Mouse (Mus musculus) spleen, postnatal 4 days (tissue): ENCODE data around the gene Smg9.

Experiments used
- DNase-seq, 2 experiments: peaks; one replicate each; pipeline ENCODE4 v3.0.0; 2022; ENCODE audit warnings: low spot score in 2 of 2

The Smg9 gene

DNA sequence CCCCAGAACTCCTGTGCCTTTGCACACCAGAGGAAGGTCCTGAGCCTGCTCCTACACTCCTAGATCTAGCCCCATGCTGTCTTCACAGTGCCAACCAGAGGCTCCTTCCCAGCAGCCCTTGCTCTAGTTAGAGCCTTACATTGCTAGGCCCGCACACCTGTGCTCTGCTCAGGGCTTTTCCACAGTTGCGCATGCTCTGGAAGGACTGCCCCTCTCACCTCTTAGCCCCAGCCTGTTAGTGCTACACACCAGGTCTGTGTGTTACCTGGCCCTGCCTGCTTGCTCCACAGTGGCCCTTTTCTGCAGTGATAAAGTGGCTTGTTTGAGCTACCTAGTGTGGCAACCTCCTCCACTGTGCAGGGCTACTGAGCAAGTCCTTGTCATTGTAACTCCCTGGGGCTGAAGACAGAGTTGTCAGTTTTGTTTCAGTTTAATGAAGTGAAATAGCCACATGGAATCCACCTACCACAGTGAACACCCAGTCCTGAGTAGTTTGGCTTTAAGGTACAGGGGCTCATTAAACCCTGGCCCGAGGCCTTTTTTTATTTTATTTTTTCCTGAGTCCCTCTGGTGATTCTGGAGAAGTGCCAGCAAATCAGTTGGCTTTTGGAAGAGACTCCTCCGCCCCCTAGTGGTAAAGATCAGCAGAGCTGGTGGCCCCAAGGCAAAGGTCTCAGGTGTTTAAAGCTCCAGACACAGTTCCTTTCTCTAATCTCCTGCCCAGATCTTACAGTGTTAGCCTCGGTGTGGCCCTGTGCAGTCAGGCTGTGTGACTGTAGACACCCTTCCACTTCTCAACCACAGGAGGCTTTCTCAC lies 7.3 kb downstream of the Smg9 start:
- DNase-seq = peak; percentile 76 to 87

DNA sequence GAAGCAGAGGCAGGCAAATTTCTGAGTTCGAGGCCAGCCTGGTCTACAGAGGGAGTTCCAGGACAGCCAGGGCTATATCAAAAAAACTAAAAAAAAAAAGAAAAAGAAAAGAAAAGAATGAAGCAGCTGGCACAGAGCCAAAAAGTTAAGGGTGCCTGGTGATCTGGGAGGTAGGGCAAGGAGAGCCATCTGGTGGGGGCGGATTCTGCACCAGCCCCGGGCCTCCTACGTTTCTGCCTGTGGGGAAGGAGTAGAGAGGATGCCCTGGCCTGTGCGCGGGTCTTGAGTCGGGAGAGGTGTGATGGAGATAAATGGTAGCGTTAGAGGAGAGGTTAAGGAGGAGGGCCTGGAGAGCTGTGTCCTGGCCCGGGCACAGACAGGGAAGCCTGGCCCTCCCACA lies 8.8 kb downstream of the Smg9 start:
- no peak for DNase-seq

DNA sequence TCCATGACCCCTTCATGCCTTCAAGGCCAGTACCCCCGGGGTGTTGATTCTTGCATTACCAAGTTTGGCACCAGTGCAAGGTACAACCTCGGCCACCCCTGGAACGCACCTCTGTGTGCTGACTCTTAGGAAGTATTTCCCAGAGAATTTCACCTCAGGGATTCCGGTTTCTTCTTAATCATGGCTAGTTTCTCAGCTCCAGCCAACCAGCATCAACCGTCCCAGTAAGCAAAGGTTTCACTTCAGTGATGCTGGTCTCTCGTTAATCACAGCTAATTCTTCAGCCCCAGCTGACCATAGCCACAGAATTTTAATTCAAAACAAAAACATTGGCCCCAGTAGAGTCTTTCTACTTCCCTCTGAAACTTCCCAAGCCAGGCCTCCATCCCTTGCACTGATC lies 10.7 kb downstream of the Smg9 start:
- DNase-seq = no peak

DNA sequence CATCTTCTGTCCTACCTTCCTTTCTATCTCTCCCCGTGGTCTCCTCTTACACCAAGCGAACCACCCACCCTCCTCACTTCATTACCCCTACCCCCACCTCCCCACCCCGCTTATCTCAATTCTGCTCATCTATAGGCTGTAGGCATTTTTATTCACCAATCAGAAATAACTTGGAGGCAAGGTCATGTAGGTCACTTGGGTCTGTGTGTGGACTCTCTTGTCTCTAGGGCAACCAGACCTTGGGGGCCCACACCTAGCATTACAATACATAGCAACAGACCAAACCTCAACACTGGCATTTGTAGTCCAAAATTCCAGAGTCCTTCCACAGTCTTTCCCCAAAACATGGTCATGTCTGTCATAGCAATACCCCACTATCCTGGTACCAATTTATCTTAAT lies 11.4 kb downstream of the Smg9 start:
- DNase-seq = no peak

DNA sequence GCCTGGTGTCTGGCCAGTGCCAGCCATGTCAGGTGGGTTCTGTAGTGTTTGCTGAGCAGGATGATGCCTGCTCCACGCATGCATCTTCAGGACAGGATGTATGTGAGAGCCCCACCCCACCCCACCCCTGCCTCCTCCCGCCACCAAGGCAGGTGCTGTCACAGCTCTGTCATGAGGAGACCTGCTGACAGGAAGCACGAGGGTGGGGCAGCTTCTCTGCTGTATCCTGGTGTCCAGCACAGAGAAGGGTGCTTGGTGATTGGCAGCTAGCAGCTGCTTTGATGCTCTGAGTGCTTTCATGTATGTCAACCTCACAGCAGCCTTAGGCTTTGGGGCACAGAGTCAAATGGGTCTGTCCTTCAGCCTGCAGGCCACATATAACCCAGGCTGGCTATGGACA lies 14.2 kb downstream of the Smg9 start:
- DNase-seq = no peak

- DNase-seq = no peak
Measured at GRCm38 (mm10) chr7:24415261-24415660, 15.8 kb downstream of the Smg9 start.

DNA sequence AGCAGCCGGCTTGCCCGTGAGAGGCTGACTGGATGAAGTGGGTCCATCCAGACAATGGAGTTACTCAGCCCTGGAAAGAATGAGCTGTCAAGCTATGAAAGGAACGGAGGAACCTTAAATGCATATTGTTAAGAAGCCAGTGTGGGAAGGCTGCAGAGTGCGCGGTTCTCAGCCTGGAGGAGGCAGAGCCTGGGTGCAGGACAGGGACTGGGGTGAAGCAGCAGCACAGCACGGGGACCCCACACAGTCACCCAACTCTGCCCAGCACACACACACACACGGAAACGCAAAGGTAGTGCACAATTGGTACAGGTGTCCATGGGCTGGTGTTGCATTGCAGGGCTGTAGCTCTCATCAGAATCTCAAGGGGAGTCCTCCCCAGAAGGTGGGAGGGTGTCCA lies 20.2 kb downstream of the Smg9 start:
- no peak for DNase-seq

- no peak for DNase-seq
Measured at GRCm38 (mm10) chr7:24421648-24422047, 22.2 kb downstream of the Smg9 start.

DNA sequence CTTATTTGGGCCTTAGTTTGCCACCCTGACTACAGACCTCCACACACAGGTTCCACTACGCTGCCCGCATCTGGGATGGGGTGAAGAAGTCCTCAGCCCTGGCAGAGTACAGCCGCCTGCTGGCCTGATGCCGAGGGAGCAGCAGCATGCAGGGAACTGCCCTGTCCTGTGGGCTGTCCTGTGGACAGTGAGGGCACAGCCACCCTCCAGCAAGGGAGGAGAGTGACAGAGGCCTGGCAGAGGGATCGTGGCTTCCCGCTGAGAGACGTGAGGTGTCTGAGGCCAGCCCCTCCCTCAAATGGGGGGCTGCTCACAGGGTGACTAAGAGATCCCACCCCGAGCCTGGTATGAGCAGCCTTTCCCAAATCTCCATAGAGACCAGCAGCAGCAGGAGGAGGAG lies 22.8 kb downstream of the Smg9 start:
- DNase-seq = no peak

DNA sequence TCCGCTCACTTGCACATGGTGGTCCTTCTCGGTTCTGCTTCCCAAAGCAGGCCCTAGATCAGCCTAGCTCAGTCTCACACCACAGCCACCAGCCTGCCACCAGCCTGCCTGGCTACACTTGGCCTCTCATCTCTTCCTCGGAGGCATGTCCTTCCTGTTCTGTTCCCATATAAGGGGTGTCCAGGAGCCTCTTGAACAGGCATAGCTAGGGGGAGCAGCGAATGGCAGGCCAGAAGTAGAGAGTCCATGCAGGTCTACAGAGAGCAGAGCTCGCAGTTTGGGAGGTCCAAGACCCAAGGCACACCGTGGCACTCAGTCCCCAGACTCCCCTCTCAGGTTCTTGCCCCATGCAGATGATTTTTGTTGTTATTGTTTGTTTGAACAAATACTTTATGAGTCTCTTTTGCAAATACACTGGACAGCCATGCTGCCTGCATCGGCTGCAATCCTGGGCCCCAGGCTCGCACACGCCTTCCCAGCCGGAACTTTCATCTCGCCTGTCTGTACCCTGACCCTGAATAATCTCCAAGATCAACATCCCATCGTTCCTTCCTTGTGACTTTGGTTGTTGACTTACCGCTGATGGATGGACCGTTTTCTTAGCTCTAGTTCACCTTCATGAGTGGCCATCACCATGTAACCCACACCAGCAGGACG lies 23.8 kb downstream of the Smg9 start:
- DNase-seq = no peak

GRCm38 (mm10) chr7:24423956-24424732 lies 24.7 kb downstream of the Smg9 start:
- DNase-seq = no peak

DNA sequence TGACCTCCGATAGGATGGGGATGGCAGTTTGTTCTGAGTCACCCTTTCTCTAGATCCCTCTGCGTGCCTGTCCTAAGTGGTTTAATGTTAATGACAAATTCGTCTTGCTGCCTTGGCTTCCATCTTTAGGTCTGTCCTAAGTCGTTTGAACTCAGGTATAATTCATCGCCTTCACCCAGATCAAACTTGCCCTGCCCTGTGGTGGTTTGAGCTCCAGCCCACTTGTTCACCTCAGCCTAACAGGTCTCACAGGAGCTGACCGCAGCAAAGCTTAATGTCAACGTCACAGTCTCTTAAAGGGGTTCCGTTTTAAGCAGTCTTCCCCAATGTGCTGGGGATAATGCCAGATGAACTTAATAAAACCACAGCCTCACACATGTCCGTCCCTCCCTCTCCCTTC lies 26.5 kb downstream of the Smg9 start:
- DNase-seq = no peak

- DNase-seq = no peak
Measured at GRCm38 (mm10) chr7:24427168-24427567, 27.7 kb downstream of the Smg9 start.

- no peak for DNase-seq
Measured at GRCm38 (mm10) chr7:24428725-24429124, 29.3 kb downstream of the Smg9 start.

DNA sequence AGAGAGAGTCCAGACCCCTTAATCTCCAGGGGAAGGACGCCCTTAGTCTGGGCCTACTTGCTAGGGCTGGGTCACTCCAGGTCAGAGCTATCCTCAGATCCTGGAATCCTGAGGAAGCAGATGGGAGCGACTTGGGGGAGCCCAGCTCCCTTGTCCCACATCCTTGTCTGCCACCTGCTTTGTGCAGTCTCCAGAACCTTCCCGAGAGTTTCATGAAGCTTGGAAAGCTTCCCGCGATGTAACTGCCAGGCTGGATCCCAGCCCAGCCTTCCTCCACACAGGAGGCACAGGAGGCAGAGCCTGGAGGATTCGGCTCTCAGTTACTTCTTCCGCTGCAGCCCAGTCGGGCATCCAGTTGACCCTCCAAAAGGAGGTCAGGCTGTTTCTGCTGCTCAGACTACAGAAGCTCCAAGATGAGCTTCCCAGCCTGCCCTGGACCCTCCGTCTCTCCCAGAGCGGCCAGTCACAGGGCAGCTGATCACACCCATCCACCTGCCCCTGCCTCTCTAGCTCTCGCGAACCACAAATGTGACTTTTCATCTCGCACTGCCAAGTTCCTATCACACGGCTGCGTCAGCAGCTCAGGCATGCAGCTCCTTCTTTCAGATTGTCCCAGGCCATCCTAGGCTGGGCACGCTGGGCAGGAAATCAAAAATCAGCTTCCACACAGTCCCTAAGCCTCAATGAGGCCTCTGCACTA lies 30.1 kb downstream of the Smg9 start:
- no peak for DNase-seq

GRCm38 (mm10) chr7:24430551-24431345 lies 31.3 kb downstream of the Smg9 start:
- no peak for DNase-seq

DNA sequence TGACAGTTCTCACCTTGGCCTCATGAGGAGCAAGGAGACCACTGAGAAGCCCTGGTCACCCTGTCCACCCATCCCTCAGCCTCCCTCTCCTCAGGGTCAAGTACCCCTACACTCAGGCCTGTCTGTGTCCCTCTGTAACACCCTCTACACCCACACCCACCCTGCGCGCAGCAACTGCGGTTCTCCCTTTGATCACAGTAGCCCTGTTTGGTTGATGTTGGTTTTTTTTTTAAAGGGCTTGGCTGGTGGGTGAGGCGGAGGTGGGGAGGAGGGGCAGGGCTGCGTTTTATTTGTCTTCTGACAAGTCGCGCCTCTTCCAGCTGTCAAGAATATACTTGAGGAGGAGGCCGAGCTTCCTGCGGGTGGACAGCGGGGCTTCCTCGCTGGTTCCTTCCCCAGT lies 32.3 kb downstream of the Smg9 start:
- no peak for DNase-seq

GRCm38 (mm10) chr7:24435305-24435704 lies 35.9 kb downstream of the Smg9 start:
- no peak for DNase-seq

GRCm38 (mm10) chr7:24437981-24438380 lies 38.6 kb downstream of the Smg9 start:
- DNase-seq = no peak

GRCm38 (mm10) chr7:24439191-24439590 lies 39.8 kb downstream of the Smg9 start:
- no peak for DNase-seq

GRCm38 (mm10) chr7:24439891-24440290 lies 40.5 kb downstream of the Smg9 start:
- DNase-seq = no peak
